In the genomic region with DNA sequence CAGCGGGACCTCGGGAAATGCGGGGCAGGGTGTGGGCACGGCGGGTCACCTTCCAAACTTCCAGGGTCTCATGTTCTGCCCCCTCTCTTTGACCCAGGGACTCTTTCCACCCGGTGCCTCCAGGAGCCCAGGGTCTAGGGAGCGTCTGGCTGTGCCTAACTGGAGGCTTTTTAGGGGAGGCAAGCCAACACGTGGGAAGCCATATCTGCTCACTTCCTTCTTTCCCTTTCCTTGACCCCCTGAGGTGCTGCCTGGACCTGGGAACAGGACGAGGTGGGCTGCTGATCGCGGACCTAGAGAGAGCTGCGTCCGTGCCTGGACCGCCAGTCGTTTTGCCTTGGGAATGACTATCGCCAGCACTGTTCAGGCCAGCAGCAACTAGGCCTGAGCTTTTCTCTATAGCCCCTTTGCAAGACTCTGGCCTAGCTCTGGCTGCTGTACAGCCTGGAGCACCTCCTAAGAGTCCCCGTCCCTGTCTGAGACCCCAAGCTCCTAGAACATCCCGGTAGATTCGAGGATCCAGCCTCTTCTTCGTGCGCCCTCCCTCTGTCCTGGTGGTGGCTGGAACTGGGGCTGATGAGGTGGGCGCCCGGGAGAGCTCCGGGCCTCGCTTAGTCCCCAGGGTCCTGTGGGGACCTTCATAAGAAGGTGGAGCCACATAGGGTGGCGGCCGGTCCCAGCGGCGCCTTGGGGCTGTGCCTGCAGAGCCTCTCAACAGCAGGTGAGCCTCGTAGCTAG, we compare ENCODE assay signal across 1 mouse cellular context.
A peak's percentile ranks its signal among the peaks of the same experiment; 100 is the strongest.
TF ChIP-seq lines count a peak whose summit lies in the region.

No protein-coding gene starts in this region.

TF ChIP-seq in MEL, 35 proteins besides CTCF, POLR2A, EP300 and RAD21:
- 0 out of 2 replicates have a peak, but pooled peaks have one; percentile 2 for TF ChIP-seq HCFC1 (IDR thresholded peaks at IDR 0.05; ENCODE audit: low read depth, low read length)
- no peak for TF ChIP-seq ZC3H11A (IDR thresholded peaks at IDR 0.05; ENCODE audit: low read depth, low read length)
- TF ChIP-seq NELFE (IDR thresholded peaks at IDR 0.05; ENCODE audit: low read depth, low read length) = no peak
- peak; percentile 70 for TF ChIP-seq MXI1 (IDR thresholded peaks at IDR 0.05; ENCODE audit: low read depth, low read length)
- TF ChIP-seq USF1 (IDR thresholded peaks at IDR 0.05; ENCODE audit: low read depth, low read length) = 0 out of 2 replicates have a peak, but pooled peaks have one; percentile 11
- 0 out of 2 replicates have a peak, but pooled peaks have one; percentile 10 for TF ChIP-seq TBP (IDR thresholded peaks at IDR 0.05; ENCODE audit: low read depth, low read length)
- TF ChIP-seq UBTF (IDR thresholded peaks at IDR 0.05; ENCODE audit: borderline replicate concordance, insufficient read depth, low read depth, low read length) = 0 out of 2 replicates have a peak, but pooled peaks have one; percentile 73
- TF ChIP-seq MAX (IDR thresholded peaks at IDR 0.05; ENCODE audit: low read length) = peak; percentile 67
- peak; percentile 22 for TF ChIP-seq SIN3A (IDR thresholded peaks at IDR 0.05; ENCODE audit: low read length)
